Mouse (Mus musculus) E14TG2a.4 (cell line): ENCODE results near the gene Crtac1.

Experiments
- CTCF ChIP-seq: conservative IDR thresholded peaks from 2 replicates; pipeline ENCODE4 v1.5.1; 2014; ENCODE audit warnings: low read length
- POU5F1 ChIP-seq: IDR thresholded peaks from 2 replicates; pipeline ENCODE4 v1.6.1; 2014; ENCODE audit warnings: low read length, borderline replicate concordance

GRCm38 (mm10) chr19:42392094-42392493 is 39.5 kb downstream of the Crtac1 start:
- TF ChIP-seq CTCF (no peak), POU5F1 (no peak)
